Mouse (Mus musculus): ENCODE measurements at regions not wholly inside any gene's neighbourhood (a gene's known extent, or its start where the extent isn't known, plus 50 kb on each side); places are given as distances from the start of the nearest gene placed in this dataset.

DNA sequence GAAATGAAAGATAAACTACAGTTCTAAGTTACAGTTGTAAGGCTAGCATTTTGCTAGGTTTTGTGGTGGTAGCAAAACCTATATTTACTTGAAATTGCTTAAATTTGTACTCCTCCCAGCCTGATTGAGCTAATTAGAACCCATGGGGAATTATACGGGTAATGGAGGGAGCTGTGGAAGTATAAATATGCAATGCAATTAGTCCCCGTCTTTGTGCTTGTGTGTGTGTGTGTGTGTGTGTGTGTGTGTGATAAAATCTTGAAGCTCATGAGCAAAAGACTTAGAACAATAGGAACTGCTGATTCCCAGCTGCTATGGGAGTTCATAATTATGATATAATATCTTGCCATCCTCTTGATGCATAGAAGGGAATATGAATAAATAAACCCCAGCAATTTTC is 321.7 kb upstream of the Thsd7b start:
- CTCF ChIA-PET, result no interaction called here

DNA sequence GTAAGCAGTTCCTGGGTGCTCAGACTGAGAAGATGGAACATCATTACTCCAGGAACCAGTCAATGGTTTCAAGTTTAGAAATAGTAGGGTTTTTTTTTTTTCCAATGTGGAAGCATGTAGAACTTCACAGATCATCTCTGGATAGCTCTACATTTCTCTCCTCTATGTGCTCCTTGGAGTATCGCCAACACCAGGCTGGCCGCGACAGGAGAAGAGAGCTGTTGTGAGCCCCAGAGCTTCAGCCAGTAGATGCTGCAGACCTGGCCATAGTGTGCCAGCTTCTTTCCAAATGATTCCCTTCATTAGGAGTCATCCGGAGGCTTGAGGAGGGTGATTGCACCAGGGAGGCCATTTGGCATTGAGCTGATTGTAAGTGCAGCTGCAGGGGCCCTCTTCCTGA is 322.6 kb upstream of the Thsd7b start:
- CTCF ChIA-PET, result no interaction called here

DNA sequence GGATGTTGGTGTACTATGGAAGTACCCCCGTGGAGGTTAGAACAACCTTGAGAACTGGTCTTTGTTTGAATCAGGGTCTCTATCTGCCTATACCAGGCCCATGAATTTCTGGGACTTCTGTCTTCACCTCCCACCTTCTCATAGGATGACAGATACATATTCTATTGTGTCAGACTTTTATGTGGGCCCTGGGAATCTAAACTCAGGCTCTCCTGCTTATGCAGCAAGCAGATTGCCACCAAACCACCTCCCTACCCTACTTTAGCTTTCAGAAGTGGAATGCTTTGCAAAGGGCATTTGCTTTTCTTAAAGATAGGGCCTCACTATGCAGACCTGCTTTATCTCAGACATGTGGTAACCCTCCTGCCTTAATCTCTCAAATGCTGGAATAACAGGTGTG is 322.7 kb upstream of the Cxcr4 start:
- CTCF ChIA-PET, result no interaction called here

DNA sequence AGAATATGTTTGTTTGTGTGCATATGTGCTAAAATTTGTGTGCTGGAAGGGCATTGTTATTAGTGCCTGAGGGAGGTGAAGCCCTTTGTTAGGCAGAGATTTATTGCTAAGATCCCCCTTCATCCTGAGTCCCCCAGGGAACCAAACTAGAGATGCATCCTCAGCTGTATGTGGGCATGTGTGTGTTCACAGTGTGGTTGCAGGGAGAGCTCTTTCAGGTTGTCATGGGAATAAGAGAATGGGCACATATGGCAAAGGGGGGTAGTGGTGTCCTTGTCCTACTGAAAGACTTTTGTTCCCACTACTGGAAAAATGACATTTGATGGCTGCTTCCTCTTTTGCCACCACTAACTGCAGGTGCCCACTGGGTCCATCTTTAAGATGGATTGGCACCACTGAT is 320.4 kb upstream of the Cxcr4 start:
- CTCF ChIA-PET, result no interaction called here

DNA sequence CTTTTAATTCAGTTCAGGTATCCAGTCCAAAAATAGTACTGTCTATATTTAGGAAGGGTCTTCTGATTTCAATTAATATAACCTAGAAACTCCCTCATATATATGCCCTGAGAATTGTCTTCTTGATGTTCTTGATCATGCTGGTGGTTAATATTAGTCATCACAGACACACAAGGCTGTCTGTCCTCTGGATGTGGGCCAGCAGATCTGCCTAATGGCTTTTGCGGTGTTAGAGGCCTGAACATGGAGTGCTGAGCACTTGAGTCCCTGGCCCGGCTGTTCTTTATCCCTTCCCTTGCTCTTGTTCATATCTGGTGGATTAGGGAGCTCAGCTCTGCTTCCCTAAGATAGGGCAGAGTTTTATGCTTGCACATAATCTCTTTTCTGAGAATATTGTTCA is 315.5 kb upstream of the Cxcr4 start:
- CTCF ChIA-PET, result no interaction called here

DNA sequence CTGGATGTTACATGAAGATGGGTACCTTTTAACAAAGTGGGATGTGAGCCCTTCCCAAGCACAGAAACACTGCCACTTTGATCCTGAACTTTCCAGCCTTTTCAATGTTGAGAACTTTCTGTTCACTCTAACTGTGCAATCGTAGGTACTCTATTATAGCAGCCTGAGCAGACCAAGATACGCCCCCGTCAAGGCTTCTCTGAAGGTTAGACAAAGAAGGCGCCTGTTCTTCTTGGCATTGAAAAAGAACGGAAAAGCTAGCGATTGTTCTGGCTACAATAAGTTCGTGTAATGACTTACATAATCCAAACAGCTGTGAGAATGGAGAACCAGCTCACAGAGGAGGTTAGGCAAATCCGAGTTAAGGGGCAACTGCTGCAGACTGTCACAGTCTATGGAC is 305.9 kb upstream of the Cxcr4 start:
- CTCF ChIA-PET, result no interaction called here

DNA sequence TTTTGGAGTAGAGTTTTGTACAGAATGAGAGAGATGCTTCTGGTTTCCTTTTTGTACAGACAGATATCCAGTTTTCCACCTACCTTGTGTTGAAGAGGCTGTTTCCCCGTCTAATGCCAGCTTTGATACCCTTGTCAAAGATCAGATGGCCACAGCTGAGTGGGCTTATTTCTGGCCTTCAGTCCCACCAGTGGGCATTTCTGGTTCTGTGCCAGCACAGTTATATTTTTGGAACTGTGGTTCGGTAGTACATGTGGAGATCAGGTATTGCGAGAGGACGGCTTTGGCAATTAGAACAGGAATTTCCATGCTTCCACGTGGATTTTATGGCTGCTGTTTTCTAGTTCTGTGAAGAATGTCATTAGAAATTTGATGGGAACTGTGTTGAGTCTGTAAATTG is 302.5 kb upstream of the Cxcr4 start:
- CTCF ChIA-PET, result interaction anchor here (0.6 kb wide), 1 partner anchor 413 kb away, joined by 4 read pairs; no protein-coding TSS in a partner anchor

DNA sequence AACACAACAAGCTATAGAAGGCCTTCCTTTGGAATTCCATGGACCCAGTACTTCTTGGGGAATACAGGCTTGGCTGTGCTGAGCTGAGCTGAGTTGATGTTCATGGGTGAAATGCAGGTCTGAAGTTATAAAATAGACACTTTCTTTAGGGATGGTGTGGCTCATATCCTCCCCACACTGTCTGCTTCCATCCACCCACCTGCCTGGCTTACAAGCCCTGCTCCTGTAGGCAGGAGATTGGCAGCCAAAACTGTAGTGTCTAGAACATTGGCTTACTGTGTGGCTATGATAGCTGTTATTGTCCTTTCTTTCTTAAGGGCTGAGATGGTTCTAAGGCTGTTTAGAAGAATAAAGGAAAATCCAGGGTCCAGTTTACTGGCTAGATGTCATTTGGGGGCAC is 286.2 kb upstream of the Cxcr4 start:
- CTCF ChIA-PET, result no interaction called here

DNA sequence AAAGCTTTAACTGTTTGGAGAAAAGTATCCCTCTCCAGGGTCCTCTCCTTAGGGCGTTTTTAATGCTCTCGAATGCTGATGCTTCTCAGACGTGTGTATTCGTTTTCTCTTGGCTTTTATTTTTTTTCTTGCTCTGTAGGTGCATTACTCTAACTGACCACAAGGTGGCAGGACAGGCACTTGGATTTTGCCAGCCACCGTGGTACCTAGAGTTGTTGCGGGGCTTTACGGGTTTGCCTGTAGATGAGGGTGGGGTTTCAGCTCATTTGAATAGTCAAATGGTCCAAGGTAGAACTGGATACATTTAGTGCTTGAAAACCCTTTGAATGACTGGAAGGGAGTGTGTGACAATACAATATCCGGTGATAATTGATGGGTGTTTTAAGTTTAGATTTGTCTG is 283.2 kb upstream of the Cxcr4 start:
- CTCF ChIA-PET, result no interaction called here

DNA sequence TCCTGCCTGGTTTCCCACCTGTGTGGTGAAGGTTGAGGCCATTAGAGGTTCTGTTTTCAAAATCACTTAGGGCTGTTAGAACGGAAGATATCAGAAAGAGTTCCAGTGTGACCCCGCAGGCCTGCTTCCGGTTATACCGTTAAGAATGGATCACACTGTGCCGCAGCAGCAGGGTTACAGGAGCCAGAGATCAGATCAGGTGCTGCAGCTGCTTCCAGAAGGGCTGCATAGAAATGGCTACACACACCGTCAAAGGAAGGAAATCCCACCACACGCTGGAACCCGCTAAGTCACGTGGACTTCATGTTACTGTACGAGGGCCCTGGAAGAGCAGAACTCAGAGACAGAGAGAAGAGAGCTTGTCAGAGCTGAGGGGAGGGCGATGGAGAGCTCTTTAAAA is 282.1 kb upstream of the Cxcr4 start:
- CTCF ChIA-PET, result no interaction called here

DNA sequence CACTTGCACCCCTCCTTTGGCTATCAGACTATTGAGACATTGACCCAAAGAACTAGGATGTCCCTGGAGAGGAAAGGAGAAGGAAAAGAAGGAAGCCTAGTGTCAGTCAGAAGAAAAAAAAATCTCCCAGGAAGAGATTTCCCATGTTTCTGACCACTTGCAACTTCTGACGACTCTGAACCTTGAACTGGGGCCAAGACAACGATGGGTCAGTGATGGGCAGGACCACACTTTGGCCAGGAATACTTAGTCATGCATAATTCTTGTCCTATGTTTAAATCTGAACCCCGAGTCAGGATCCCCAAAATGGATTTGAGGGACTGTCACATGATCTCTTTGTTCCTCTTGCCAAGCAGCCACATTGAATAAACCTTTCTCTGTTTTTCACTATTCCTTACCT is 276.7 kb upstream of the Cxcr4 start:
- CTCF ChIA-PET, result no interaction called here

DNA sequence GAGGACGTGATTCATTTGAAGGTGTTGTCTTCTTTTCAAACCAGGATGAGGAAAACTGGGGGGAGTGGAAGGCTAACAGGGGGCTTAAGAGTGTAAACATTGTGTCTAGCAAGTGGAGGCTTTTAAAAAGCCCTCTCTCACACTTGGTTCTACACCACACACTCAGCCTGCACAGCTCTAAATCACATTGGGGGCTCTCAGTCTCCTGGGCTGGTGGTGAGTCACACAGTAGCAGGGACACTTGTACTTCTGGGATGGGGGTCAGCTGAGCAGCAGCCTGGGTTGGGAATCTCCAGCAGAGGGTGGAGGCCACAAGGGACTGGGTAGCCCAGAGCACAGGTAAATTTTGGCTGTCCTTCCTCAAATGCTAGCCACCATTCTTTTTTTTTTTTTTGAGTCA is 268.4 kb upstream of the Cxcr4 start:
- CTCF ChIA-PET, result no interaction called here

DNA sequence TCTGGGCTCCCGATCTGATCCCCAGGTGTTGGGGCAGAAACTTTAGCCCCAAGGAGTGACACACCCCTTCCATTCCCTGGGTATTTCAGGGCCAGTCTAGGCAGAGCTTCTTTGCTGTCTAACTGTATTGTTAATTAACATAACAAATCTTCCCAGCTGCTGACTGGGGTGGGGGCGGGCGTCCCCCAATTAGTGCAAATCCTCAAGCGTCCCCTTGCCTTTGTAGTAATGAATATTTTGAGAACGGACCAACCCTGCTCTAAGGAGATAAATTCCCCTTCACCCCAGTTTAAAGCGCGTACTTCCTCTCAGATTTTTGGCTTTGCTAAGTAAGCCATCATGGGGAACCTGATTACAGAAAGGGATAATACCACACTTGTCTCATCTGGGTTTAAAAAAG is 268.0 kb upstream of the Cxcr4 start:
- CTCF ChIA-PET, result no interaction called here

DNA sequence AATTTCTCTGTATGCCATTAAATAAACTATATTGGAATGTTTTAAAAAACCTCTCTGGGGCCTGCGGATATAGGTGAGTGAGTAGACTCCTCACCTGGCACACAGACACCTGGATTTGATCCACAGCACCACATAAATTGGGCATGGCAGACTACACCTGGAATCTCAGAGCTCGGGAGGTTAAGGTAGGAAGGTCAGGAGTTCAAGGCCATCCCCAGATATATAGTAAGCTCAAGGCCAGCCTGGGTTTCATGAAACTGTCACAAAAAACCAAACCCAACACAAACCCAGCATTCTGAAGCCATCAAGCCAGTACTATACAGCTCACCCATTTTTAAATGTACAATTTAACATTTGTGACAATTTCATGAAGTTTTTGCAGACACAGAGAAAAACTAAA is 266.6 kb upstream of the Cxcr4 start:
- CTCF ChIA-PET, result no interaction called here

DNA sequence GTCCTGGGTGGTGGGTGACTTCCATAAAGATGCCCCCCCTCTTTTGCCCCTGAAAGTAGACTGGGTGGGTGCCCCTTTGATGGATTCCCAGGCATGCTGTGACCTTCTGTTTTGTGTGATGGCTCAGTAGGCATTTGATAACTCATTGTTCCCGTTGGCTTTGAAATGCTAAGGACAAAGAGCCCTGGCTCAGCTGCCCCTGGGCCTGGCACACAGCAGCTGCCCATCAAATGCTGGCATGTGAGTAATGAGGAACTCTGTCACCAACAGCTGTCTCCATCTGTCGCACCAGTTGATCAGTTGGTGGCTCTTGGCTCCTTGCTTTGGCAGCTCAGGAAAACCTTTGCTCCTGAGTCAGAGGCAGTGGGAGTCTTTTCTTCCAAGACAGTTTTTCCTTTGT is 264.8 kb upstream of the Cxcr4 start:
- CTCF ChIA-PET, result no interaction called here

DNA sequence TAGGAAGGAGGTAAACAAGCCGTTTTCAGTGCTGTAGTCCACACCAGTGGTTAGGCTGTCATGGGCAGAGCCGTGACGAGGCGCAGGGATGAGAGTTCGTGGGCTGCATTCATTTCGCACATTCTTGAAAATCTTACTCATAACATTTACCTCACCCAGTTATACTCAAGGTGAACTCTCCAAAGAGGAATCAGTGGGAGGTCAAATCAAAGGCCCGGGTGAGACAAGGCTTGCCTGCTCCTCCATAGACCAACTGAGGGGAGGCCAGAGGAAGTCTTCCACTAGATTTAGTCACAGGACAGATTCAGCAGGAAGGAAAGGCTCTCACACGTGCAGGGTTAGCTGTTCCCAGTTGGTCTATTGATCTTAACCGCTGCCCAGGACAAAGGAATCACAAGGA is 262.6 kb upstream of the Cxcr4 start:
- CTCF ChIA-PET, result no interaction called here

DNA sequence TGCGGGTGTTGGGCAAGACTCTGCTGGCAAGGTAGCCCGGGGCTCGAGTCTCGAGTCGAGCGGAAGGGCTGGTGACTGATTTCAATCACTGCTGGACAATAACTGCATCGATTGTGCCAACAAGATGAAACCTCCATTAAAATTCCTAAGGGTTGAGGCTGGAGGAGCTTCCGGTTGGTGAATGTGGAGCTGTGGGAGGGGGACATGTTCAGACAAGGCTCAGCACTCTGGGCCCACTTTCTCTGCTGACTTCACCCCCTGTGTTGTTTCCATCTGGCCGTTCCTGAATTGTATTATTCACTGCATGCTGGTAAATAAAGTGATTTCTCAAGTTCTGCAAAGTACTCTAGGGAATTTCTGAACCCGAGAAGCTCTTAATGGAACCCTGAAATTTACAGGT is 261.2 kb upstream of the Cxcr4 start:
- CTCF ChIA-PET, result no interaction called here

DNA sequence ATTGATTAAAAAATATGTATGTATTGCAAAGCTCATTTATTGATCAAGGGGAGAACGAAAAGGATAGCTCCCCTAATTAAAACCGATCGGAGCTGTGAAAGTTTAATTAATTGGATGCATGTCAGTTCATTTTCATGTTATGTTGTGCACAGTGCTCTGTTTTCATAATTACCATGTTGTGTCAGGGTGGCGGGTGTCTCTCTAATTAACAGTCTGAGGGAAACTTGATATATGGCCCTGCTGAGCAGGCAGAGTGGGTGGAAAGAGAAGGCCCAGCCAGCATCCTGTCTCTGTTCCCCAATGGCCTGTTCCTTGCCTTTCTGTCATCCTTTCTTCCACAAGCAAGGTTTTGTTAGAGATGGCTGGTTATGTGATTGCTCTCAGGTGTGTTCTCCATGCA is 245.3 kb upstream of the Cxcr4 start:
- CTCF ChIA-PET, result interaction anchor here (0.5 kb wide), 1 partner anchor 43 kb away, joined by 4 read pairs; no protein-coding TSS in a partner anchor

DNA sequence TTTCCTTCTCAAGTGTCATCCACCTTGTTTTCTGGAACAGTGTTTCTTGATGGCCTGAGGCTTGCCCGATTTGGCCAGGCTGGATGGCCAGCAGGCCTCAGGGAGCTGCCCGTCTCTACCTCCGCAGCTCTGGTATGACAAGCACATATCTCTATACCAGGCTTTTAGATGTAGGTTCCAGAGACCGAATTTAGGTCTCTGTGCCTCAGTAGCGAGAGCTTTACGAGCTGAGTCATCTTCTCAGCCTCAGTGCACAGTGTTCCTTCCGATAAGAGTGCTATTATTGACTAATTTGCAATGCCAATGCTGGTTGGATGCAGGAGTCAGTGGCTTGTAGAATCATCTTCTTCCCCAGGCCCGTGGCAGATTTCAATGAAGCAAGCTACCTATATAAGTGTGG is 243.4 kb upstream of the Cxcr4 start:
- CTCF ChIA-PET, result no interaction called here

DNA sequence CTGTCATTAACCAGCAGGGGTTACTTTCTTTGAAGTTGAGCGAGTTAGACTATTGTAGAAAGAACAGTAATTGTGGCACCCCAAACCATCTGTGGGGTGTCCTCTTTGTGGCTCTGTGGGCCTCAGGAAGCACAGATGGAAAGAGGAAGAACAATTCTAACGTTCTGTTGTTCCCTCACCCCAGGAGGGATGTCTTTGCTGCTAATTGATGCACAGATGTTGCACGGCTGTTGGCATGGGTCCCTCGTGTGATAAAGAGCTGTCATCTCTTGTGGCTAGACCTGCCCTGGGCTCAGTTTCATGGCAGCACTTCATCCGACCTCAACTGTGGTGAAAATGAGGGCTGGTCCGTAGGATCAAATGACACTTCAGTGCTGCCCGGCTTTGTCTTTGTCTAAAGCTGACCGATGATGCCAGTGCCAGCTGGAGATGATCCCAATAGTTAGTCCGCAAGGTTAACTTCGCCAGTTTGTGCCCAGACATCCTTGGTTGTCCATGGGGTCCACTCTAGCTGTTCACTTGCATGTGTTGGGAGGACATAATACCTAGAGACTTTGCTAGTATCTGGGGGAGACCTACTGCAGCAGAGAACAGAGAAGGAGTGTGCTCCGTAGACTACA is 241.1 kb upstream of the Cxcr4 start:
- CTCF ChIA-PET, result interaction anchor here (0.5 to 0.7 kb wide), 4 partner anchors 223 to 429 kb away, joined by 3 to 4 read pairs (median 3); no protein-coding TSS in a partner anchor

DNA sequence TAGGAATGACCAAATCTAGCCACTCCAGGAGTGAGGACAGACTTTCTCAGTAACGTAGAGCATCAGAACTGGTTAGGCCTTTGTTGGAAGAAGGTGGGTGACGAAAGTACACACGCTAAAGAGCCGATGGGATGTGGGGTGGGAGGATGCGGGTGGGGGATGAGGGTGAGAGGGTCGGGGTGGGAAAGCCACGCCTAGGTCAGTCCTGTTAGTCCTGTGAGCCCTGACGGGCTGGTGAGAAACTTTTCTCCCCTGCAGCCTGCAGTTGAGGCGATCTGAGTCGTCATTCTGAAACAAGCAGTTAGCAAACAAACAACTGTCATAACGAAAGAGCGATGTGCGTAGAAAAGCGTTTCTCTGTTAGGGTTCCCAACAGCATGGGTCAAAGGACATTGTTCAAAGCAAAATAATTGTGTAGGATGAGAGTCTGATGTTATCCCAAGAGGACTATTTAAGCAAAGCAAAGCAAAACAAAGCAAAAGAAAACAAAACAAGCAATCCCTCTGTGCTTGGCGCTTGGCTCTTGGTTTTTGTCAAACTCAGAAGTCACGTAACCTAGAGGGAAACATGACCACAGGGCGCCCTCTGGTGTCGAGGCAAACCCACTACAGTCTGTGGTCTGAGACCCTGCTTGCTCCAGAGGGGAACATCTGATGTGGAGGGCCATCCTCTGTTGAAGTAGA is 240.2 kb upstream of the Cxcr4 start:
- CTCF ChIA-PET, result interaction anchor here (0.6 to 0.7 kb wide), 5 partner anchors 21 to 428 kb away, joined by 3 to 10 read pairs (median 6); no protein-coding TSS in a partner anchor

DNA sequence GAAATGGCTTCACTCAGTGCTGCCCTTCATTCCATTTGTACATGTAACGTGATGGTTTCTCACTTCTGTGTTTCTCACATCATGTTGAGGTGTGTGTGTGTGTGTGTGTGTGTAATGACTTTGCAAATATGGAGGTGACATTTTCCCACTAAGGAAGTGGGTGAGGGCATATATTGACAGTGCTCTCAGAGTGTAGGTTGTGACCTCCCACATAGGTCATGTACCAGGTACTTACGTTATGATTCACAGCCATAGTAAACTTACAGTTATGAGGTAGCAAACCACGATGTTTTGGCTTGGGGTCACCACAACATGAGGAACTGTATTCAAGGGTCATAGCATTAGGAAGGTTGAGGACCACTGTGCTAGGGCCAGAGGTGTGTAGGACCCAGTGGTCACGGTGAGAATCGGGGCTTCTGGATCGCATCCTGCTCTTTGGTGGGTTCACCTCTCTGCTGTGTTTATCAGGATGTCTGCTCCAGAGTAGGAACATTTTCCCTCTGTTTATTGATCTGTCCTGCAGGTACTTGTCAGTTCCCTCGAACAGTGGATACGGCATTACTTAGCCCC is 238.7 kb upstream of the Cxcr4 start:
- CTCF ChIA-PET, result interaction anchor here (0.6 kb wide), 1 partner anchor 99 kb away, joined by 3 read pairs; no protein-coding TSS in a partner anchor

DNA sequence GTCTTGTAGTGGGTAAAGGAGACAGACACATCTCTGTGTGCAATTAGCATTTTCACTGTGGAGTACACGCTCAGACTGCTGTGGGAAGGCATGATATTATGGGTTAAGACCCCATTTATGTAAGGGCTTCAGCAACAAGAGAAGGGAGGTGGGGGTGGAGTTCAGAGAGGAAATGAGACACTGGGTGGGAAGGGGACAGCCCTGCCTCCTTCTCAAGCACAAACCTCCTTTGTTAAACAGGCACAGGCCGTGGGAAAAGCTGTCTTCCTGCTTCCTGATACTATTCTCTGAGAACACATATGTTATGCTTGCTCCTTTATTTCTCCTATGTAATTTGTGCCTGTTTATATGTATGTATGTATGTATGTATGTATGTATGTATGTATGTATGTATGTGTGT is 237.4 kb upstream of the Cxcr4 start:
- CTCF ChIA-PET, result interaction anchor here (0.6 to 0.8 kb wide), 2 partner anchors 238 to 1393 kb away, joined by 3 read pairs; no protein-coding TSS in a partner anchor

DNA sequence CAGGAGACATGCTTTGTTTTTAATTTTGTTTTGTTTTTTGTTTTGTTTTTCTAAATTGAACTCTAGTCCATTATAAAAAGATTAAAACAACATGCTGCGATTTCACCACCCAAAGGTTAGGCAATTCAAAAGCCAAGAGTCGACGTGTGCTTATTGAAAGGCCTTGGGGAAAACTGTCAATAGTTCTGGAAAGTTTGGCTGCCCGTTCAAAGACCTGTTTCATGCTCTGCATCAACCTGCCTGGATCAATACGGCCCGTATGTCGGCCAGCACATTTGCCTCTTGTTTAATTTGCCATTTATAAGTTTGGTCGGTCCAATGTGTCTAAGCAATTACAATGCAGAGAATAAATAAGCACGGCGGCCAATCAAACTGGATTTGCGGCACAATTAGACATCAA is 234.3 kb upstream of the Cxcr4 start:
- CTCF ChIA-PET, result no interaction called here
